Mouse (Mus musculus): ENCODE measurements around the gene Cpox. TPM values are rescaled to one million over a fixed set of nuclear protein-coding genes. Genes with fewer than 3 reads are reported as not detected.

Gene Cpox
- total RNA-seq, 2 experiments from 2014 or later: 33.6 to 36.4 TPM

GRCm38 (mm10) chr16:58751314-58751713, 81.2 kb downstream of the Cpox start:
- no peak for DNase-seq

- no peak for DNase-seq
These were observed 86.1 kb downstream of the Cpox start for GRCm38 (mm10) chr16:58756191-58756590.

GRCm38 (mm10) chr16:58763076-58763475, 93.0 kb downstream of the Cpox start, which contains the start of gene Olfr172:
Olfr172 (minus strand) TSS chr16:58763176.
- DNase-seq: no peak

Small RNA genes lying within 50 kb of the gene (microRNA-seq; reads per million reads assigned to microRNA genes)
- gene Gm27564: not detected

Other genes with a start within 250 kb of the Cpox start
- gene St3gal6, start 146.0 kb upstream of the Cpox start, total RNA-seq (2021): 10 to 100 TPM; 23.2 to 29.1 TPM
- not detected for gene Gm813, start 53.3 kb upstream of the Cpox start, total RNA-seq (2021)
- gene E330017A01Rik, start 31.6 kb upstream of the Cpox start, total RNA-seq (2021): not detected
- not detected for gene Gpr15, start 48.8 kb downstream of the Cpox start, total RNA-seq (2021)
- 10 to 100 TPM; 65.5 to 80.0 TPM for gene Cldnd1, start 57.6 kb downstream of the Cpox start, total RNA-seq (2021)
- gene Olfr172, start 92.9 kb downstream of the Cpox start, total RNA-seq (2021): not detected
- gene Olfr173, start 130.0 kb downstream of the Cpox start, total RNA-seq (2021): not detected
- not detected for gene Olfr175-ps1, start 156.5 kb downstream of the Cpox start, total RNA-seq (2021)
- not detected for gene Olfr177, start 204.5 kb downstream of the Cpox start, total RNA-seq (2021)
- gene Olfr178, start 221.8 kb downstream of the Cpox start, total RNA-seq (2021): not detected

All from adrenal gland, postnatal 10 days (tissue).